Mouse (Mus musculus) limb, embryonic 10.5 days (tissue): ENCODE data around the gene Dlx4. TPM values are rescaled to one million over a fixed set of nuclear protein-coding genes. Genes with fewer than 3 reads are reported as not detected.

Source experiments
- DNase-seq: peaks from one replicate; pipeline ENCODE4 v3.0.0-alpha.2; 2017; ENCODE audit warnings: low spot score
- H3K27ac ChIP-seq: fragments of 300-500 bp; sonication (generic); 2 replicates; pipeline ENCODE4 v1.5.1; 2016; ENCODE audit warnings: mild to moderate bottlenecking
- H3K27me3 ChIP-seq: fragments of 300-500 bp; sonication (generic); 2 replicates; pipeline ENCODE4 v1.6.1; 2016; ENCODE audit warnings: low read depth, mild to moderate bottlenecking; ENCODE audit not compliant: poor library complexity, severe bottlenecking
- H3K36me3 ChIP-seq: fragments of 300-500 bp; sonication (generic); 2 replicates; pipeline ENCODE4 v1.6.1; 2016; ENCODE audit warnings: mild to moderate bottlenecking, moderate library complexity
- H3K4me1 ChIP-seq: fragments of 300-500 bp; sonication (generic); 2 replicates; pipeline ENCODE4 v1.6.1; 2016
- H3K4me3 ChIP-seq: fragments of 300-500 bp; sonication (generic); 2 replicates; pipeline ENCODE4 v1.5.1; 2016; ENCODE audit warnings: mild to moderate bottlenecking, moderate library complexity
- H3K9me3 ChIP-seq: fragments of 300-500 bp; sonication (generic); replicated peaks from 2 replicates; pipeline ENCODE4 v1.6.1; 2016; ENCODE audit warnings: mild to moderate bottlenecking
- WGBS: fragments of 180-500 bp; shearing (Covaris S2); methylation state at CpG from one replicate; pipeline ENCODE4 v1.1.7; 2016; 5-methylcytosine and 5-hydroxymethylcytosine counted together
- polyA plus RNA-seq: library from polyadenylated mRNA; unstranded; fragments of >200 nt; fragmentation: Nextera tagmentation; extraction: Ambion mirVana; gene quantifications from 2 replicates; pipeline ENCODE4 v1.2.1, GENCODE M21; 2016

The Dlx4 gene
- polyA plus RNA-seq, 1 experiment from 2014 or later: 0.85 TPM

GRCm38 (mm10) chr11:95153681-95154080, 7.6 kb upstream of the Dlx4 start:
- Histone ChIP-seq H3K4me1 (peaks cover 18% of the 10 kb centered on the region), H3K27me3 (peaks cover 80% of the 10 kb centered on the region), H3K27ac (no peak overlapping the region), H3K4me3 (no peak overlapping the region), H3K9me3 (no peaks in the 10 kb centered on the region), H3K36me3 (no peaks in the 10 kb centered on the region)
- DNase-seq: no peak
- WGBS: 82% methylated on average over 5 of the region's 5 CpGs

DNA sequence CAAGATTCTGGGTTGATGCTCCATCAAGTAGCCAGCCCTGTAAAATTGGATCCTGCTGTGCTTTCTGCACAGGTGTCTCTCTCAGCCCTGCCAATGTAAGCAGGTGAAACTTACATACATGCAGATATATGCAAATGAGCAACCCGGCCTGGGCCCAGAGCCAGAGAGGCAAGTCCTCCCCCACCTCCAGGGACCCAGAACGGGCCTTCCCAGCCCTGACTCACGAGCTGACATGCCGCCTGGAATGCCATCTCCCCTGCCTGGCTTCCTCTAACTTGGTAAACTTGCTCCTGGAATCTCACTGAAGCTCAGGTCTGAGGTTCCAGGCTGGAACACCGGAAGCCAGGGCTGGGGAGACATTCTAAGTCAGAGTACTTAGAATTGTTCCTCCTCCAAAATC, 7.1 kb upstream of the Dlx4 start:
- H3K27me3 ChIP-seq: peaks cover 81% of the 10 kb centered on the region
- H3K36me3 ChIP-seq: no peaks in the 10 kb centered on the region
- no peak for DNase-seq
- H3K4me1 ChIP-seq: peaks cover 20% of the 10 kb centered on the region
- H3K27ac ChIP-seq: no peak overlapping the region
- WGBS: 44% methylated on average over 5 of the region's 5 CpGs
- no peaks in the 10 kb centered on the region for H3K9me3 ChIP-seq
- H3K4me3 ChIP-seq: no peak overlapping the region

DNA sequence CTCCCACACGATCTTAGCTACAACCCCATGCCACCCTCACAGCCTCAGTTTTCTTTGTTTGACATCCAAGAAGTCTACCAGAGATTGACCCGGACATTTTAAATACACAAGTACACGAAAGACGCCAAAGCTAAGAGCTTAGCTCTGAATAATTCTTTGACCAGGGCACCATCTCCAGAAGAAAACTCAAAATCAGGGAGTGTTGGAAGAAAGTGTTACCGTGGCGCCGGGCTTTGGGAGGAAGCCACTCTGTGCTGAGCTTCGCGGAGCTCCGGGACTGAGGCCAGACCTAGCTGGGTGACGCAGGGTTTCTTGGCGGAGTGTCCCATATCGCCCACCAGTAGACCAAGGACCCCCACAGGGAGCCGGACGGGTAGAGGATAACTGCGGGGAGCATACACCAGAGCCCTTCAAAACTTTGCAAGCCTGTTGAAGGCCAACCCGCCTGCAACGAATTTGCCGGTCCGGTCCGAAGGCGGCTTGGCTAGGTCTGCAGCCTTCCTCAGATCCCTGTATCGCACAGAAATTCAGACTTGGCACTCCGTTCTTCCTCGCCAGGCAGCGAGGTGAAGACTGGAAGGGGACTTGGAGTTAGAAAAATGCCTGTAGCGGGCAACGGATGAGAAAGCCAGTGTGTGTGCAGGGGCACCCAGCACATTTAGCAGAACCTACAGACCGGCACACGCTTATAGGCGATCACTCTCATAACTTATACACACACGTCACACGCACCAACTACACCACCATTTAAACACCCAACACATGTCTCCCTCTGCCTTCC, 4.4 kb upstream of the Dlx4 start:
- Histone ChIP-seq H3K9me3 (no peaks in the 10 kb centered on the region), H3K27ac (no peak overlapping the region), H3K4me3 (peak overlapping the region; percentile 23; the same call in 1 of the 2 replicates), H3K36me3 (no peaks in the 10 kb centered on the region), H3K27me3 (peaks cover 98% of the 10 kb centered on the region), H3K4me1 (peaks cover 28% of the 10 kb centered on the region)
- peak; percentile 68 for DNase-seq
- 2% methylated on average over 33 of the region's 33 CpGs for WGBS

GRCm38 (mm10) chr11:95149462-95150268, 3.6 kb upstream of the Dlx4 start:
- WGBS: 2% methylated on average over 27 of the region's 27 CpGs
- H3K4me3 ChIP-seq: no peak overlapping the region

DNA sequence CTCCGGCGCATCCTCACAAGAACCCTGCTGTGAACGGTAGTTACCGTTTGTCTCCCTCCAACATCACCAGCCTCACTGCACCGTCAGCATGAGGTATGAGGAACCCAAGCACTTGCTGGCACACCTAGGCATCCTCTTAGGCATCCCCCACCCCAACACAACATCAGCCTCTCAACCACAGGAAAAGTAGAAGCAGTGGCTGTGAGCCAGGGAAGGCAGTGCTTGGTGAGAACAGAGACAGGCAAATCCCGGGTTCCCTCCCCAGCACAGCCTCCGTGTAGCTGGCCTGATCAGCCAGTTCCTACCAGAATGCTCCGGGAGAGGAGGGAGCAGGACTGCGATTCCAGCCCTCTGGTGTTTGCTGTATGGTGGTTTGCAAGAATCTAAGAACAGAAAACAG, 2.7 kb upstream of the Dlx4 start:
- H3K4me1 ChIP-seq: peaks cover 39% of the 10 kb centered on the region
- H3K4me3 ChIP-seq: no peak overlapping the region
- WGBS: 3% methylated on average over 9 of the region's 9 CpGs
- peak; percentile 51 for DNase-seq
- no peak overlapping the region for H3K27ac ChIP-seq
- peaks cover 100% of the 10 kb centered on the region for H3K27me3 ChIP-seq
- no peaks in the 10 kb centered on the region for H3K9me3 ChIP-seq
- no peaks in the 10 kb centered on the region for H3K36me3 ChIP-seq

More at GRCm38 (mm10) chr11:95149462-95150268, 3.6 kb upstream of the Dlx4 start:
- no peak overlapping the region for H3K27ac ChIP-seq
- peaks cover 99% of the 10 kb centered on the region for H3K27me3 ChIP-seq
- no peaks in the 10 kb centered on the region for H3K36me3 ChIP-seq
- no peaks in the 10 kb centered on the region for H3K9me3 ChIP-seq
- peaks cover 36% of the 10 kb centered on the region for H3K4me1 ChIP-seq
- DNase-seq: peak; percentile 55

DNA sequence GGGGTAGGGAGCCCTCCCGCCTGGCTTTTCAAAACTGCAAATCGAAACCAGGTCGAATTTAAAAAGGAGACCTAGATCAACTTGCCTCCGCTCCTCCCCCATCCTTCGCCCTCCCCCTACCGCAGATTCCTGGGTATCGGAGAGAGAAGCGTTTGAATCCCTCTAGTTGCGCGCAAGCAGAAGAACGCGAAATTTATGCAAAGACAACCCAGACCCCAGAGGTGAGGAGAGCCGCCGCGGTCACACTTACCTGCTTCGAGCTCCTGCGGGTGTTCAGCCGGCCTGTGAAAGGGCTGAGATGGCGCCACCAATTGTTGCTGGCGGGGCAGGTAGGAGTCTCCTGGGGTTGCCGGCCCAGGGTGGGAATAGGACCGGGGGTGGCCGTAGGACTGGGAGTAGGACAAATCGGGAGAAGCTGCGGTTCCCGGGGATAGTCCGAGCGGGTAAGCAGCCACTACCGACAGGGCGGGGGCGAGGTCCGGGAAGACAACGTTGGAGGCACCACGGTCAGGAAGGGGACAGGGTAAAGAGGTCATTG, 1.0 kb downstream of the Dlx4 start:
- WGBS: under 1% methylated on average over 34 of the region's 34 CpGs
- DNase-seq: peak; percentile 66

DNA sequence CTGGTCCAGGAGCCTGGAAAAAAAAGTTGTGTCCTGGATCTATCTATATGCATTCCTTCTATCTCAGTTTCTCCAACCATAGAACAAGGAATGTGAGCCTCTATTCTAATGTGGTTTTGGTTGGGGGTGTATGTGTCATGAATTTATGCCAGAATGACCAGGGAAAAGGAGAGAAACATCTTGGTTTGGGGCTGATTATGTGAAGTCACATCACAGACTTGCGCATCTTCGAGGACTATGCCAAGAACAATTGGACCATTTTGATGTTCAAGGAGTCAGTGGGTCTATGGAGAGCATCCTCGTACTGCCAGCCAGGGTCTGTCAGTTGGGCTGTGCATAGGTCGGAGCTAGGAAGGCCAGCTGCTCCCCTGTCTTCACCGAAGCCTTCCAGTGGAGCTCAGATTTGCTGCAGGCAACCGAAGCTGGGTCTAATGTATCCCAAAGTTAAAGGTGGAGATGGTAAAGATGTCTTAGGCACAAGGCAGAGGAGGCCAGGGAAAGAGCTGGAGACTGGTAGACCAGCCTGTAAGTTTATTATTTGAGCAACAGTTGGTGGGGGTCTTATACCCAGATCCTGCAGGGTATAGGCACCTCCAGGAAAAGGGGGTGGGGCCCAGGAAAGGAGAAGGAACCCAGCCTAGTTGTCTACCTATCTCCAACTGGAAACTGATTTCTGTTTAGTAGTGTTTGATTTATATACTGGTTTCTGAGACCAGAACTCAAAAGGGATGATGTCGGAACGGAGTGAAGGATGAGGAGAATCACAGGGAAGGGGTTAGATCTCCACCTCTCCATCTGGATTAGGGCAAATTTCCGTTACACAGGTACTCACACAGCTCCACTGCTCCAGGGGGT, 1.7 kb downstream of the Dlx4 start:
- Histone ChIP-seq H3K27ac (no peak overlapping the region), H3K27me3 (peaks cover 100% of the 10 kb centered on the region), H3K9me3 (no peaks in the 10 kb centered on the region), H3K4me3 (peak overlapping the region; percentile 56), H3K4me1 (peaks cover 43% of the 10 kb centered on the region), H3K36me3 (no peaks in the 10 kb centered on the region)
- 9% methylated on average over 9 of the region's 9 CpGs for WGBS
- no peak for DNase-seq

More for the DNA sequence above, 1.0 kb downstream of the Dlx4 start:
- Histone ChIP-seq H3K4me1 (peaks cover 42% of the 10 kb centered on the region), H3K27ac (peak overlapping the region; percentile 51; the same call in 1 of the 2 replicates), H3K9me3 (no peaks in the 10 kb centered on the region), H3K4me3 (peak overlapping the region; percentile 56), H3K27me3 (peaks cover 100% of the 10 kb centered on the region), H3K36me3 (no peaks in the 10 kb centered on the region)

DNA sequence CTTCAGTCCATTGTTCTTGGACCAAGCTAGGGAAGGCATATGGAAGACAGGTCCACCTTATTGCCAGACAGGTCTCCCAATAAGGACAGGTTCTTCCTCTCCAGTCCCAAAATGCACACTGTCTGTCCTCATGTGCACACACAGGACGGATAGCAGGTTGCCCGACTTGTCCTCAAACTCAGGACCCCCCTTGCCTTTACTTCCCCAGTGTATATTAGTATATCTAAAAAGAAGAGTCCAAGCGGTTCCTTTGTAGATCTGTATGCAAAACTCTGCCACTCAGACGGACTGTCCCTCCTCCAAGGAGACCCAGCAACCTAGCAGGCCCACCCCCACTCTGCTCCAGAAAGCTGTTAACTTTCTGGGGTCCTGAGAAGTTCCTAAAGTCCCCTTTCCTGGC, 2.4 kb downstream of the Dlx4 start:
- Histone ChIP-seq H3K4me1 (peaks cover 47% of the 10 kb centered on the region), H3K36me3 (no peaks in the 10 kb centered on the region), H3K9me3 (no peaks in the 10 kb centered on the region), H3K27ac (no peak overlapping the region), H3K27me3 (peaks cover 100% of the 10 kb centered on the region), H3K4me3 (no peak overlapping the region)
- DNase-seq: no peak
- 4% methylated on average over 4 of the region's 4 CpGs for WGBS

DNA sequence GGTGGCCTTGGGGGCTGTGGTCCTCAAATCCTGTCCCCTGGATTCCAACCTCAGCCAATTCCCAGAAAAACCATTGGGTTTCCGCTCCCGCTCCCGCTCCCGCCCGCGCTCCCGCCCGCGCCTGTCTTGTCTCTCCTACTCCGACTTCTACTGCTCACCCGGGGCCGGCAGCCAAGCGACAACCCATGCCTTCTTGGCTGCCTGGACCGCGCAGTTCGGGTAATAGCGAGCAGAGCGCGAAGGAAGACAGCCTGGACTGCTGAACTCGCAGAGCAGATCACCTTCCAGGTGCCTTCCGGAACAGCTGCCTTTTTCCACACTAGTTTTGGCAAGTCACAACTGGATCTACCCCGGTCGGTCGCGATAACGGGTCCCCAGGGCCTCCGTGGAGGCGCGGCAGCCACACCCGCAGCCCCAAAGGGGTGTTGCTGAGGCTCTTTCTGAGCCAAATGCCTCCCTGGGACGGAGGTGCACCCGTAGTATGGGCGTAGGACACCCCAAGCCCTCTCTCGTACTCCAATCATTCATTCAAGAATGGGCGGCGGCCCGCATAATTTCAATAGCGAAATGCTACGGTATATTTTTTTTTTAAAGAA, 3.0 kb downstream of the Dlx4 start:
- Histone ChIP-seq H3K27ac (no peak overlapping the region), H3K36me3 (no peaks in the 10 kb centered on the region), H3K4me3 (peak overlapping the region; percentile 12), H3K9me3 (no peaks in the 10 kb centered on the region), H3K27me3 (peaks cover 100% of the 10 kb centered on the region), H3K4me1 (peaks cover 51% of the 10 kb centered on the region)
- 3% methylated on average over 39 of the region's 39 CpGs for WGBS
- peak; percentile 71 for DNase-seq

DNA sequence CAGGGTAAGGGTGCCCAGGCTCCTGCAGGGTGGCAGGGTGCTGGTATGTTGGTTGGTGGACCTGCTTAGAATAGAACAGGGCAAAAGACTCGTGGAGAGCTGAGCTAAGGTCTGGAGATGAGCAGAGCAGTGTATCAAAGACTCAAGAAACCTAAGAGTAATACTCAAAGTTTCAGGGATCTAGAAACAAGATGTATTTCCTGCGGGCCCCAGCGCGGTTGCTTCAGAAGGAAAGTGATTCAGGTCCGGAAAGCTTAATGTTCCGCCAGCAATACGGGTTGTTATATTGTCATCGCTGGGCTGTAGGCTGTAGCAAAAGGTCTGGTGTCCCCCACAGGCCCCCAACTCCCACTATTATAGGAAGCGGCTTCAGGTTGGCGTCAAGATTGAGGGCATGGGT, 3.8 kb downstream of the Dlx4 start:
- H3K27me3 ChIP-seq: peaks cover 100% of the 10 kb centered on the region
- H3K27ac ChIP-seq: no peak overlapping the region
- no peak for DNase-seq
- no peak overlapping the region for H3K4me3 ChIP-seq
- peaks cover 59% of the 10 kb centered on the region for H3K4me1 ChIP-seq
- no peaks in the 10 kb centered on the region for H3K36me3 ChIP-seq
- no peaks in the 10 kb centered on the region for H3K9me3 ChIP-seq
- 14% methylated on average over 10 of the region's 10 CpGs for WGBS

DNA sequence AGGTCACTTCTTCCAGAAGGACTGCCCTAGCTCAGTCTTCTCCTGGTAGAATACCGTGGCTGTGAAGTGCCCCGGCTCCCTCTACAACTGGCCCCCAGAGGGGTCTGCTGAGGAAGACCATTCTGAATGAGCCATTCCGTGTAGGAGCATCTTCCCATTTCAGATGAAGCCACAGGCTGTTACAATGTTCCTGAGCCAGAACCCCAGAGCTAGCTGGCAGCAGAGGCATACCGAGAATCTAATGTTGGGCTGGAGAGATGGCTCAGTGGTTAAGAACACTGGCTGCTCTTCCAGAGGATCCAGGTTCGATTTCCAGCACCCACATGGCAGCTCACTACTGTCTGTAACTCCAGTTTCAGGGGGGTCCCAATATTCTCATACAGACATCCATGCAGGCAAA, 6.2 kb downstream of the Dlx4 start:
- Histone ChIP-seq H3K27ac (no peak overlapping the region), H3K4me3 (no peak overlapping the region), H3K9me3 (no peaks in the 10 kb centered on the region), H3K36me3 (no peaks in the 10 kb centered on the region), H3K27me3 (peaks cover 100% of the 10 kb centered on the region), H3K4me1 (peaks cover 55% of the 10 kb centered on the region)
- no peak for DNase-seq
- WGBS: 66% methylated on average over 5 of the region's 5 CpGs

DNA sequence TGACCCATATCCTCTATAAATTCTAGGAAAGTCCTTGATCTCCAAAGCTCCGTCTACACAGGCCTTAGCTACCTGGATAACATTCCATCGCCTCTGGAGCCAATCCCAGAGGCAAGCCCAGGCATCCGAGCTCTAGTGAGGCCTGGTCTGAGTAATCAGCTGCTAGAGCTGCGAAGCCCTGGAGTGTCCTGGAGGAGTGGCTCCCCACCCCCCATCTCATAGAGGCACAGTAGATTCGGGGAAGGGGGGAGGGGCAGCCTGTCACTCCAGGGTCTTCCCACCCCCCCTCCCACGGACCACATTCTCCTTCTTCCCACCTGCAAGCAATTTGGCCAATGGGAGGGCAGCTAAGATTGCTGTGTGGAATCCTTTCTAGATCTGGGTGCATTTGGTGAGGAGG, 8.8 kb downstream of the Dlx4 start:
- DNase-seq: no peak
- 5% methylated on average over 6 of the region's 6 CpGs for WGBS
- Histone ChIP-seq H3K4me1 (peaks cover 52% of the 10 kb centered on the region), H3K4me3 (no peak overlapping the region), H3K27me3 (peaks cover 80% of the 10 kb centered on the region), H3K9me3 (no peaks in the 10 kb centered on the region), H3K36me3 (no peaks in the 10 kb centered on the region), H3K27ac (no peak overlapping the region)
